Mouse (Mus musculus) hindbrain, postnatal 0 days (tissue): ENCODE data around the gene Pnmt. TPM values are rescaled to one million over a fixed set of nuclear protein-coding genes. Genes with fewer than 3 reads are reported as not detected.
A peak's percentile ranks its signal among the peaks of the same experiment; 100 is the strongest.

ENCODE experiments used
- ATAC-seq: fragments of 200-750 bp; cut with Nextera tagmentation; 2 replicates; pipeline ENCODE4 v1.8.0; 2017; ENCODE audit warnings: mild to moderate bottlenecking, moderate TSS enrichment, moderate library complexity
- DNase-seq: peaks from one replicate; pipeline ENCODE4 v3.0.0-alpha.2; 2015; ENCODE audit warnings: low spot score
- H3K27ac ChIP-seq: fragments of 300-500 bp; sonication (generic); 2 replicates; pipeline ENCODE4 v1.5.1; 2014; ENCODE audit warnings: mild to moderate bottlenecking
- H3K27me3 ChIP-seq: fragments of 300-500 bp; sonication (generic); 2 replicates; pipeline ENCODE4 v1.6.1; 2014; ENCODE audit warnings: low read length, mixed read lengths; ENCODE audit not compliant: insufficient read depth
- H3K36me3 ChIP-seq: fragments of 300-500 bp; sonication (generic); 2 replicates; pipeline ENCODE4 v1.6.1; 2014; ENCODE audit warnings: low read length, mixed read lengths; ENCODE audit not compliant: insufficient read depth
- H3K4me1 ChIP-seq: fragments of 300-500 bp; sonication (generic); 2 replicates; pipeline ENCODE4 v1.6.1; 2014; ENCODE audit warnings: antibody characterized with exemption, low read length, mixed read lengths; ENCODE audit not compliant: insufficient read depth
- H3K4me2 ChIP-seq: fragments of 300-500 bp; sonication (generic); 2 replicates; pipeline ENCODE4 v1.6.1; 2014; ENCODE audit warnings: low read depth, mild to moderate bottlenecking, low read length, moderate library complexity, mixed read lengths
- H3K4me3 ChIP-seq: fragments of 300-500 bp; sonication (generic); 2 replicates; pipeline ENCODE4 v1.5.1; 2014; ENCODE audit warnings: low read length
- H3K9ac ChIP-seq: fragments of 300-500 bp; sonication (generic); replicated peaks from 2 replicates; pipeline ENCODE4 v1.6.1; 2014; ENCODE audit warnings: mild to moderate bottlenecking, low read length, moderate library complexity, mixed read lengths
- H3K9me3 ChIP-seq: fragments of 300-500 bp; sonication (generic); 2 replicates; pipeline ENCODE4 v1.6.1; 2016; ENCODE audit warnings: low read length, mixed read lengths
- CTCF ChIP-seq: IDR thresholded peaks from 2 replicates; pipeline ENCODE4 v1.5.1; 2016; ENCODE audit warnings: antibody characterized with exemption, control low read depth, low read depth
- WGBS: fragments of 180-500 bp; shearing (Covaris S2); extraction: QIAGEN DNeasy Blood & Tissue Kit; methylation state at CpG from one replicate; pipeline ENCODE4 v1.1.7; 2014; 5-methylcytosine and 5-hydroxymethylcytosine counted together
- polyA plus RNA-seq: library from polyadenylated mRNA; unstranded; fragments of >200 nt; fragmentation: Nextera tagmentation; extraction: Ambion mirVana; gene quantifications from 2 replicates; pipeline ENCODE4 v1.2.1, GENCODE M21; 2015
- total RNA-seq: library from RNA; depleted of rRNA; stranded (reverse); fragments of >200 nt; gene quantifications from 2 replicates; pipeline ENCODE4 v1.2.3, GENCODE M21; 2014

The Pnmt gene
- total and polyA plus RNA-seq, 2 experiments from 2014 or later, result 5.4 TPM

- Histone ChIP-seq H3K27ac (no peak overlapping the region), H3K4me1 (no peaks in the 10 kb centered on the region; the same call in 1 of the 2 replicates), H3K9ac (no peak overlapping the region), H3K4me3 (no peak overlapping the region), H3K9me3 (no peaks in the 10 kb centered on the region), H3K36me3 (no peaks in the 10 kb centered on the region), H3K27me3 (peaks cover 5% of the 10 kb centered on the region; the same call in 1 of the 2 replicates), H3K4me2 (no peak overlapping the region)
- peak; percentile 74 for TF ChIP-seq CTCF
- WGBS, result 34% methylated on average over 9 of the region's 9 CpGs
- ATAC-seq, result 0 out of 2 replicates have a peak, but pooled peaks have one; percentile 10
- peak; percentile 77 for DNase-seq
Observed at GRCm38 (mm10) chr11:98389221-98389780, 3.1 kb downstream of the Pnmt start.

- no peak for ATAC-seq
- Histone ChIP-seq H3K9me3 (no peaks in the 10 kb centered on the region), H3K36me3 (no peaks in the 10 kb centered on the region), H3K4me1 (no peaks in the 10 kb centered on the region; the same call in 1 of the 2 replicates), H3K4me3 (no peak overlapping the region), H3K27ac (no peak overlapping the region), H3K27me3 (peaks cover 5% of the 10 kb centered on the region; the same call in 1 of the 2 replicates), H3K9ac (no peak overlapping the region), H3K4me2 (no peak overlapping the region)
- 81% methylated on average over 9 of the region's 12 CpGs for WGBS
- no peak for DNase-seq
- no peak for TF ChIP-seq CTCF
Observed at GRCm38 (mm10) chr11:98390141-98390540, 3.9 kb downstream of the Pnmt start.

- Histone ChIP-seq H3K4me3 (no peak overlapping the region), H3K9ac (no peak overlapping the region), H3K4me1 (no peaks in the 10 kb centered on the region; the same call in 1 of the 2 replicates), H3K4me2 (no peak overlapping the region), H3K36me3 (no peaks in the 10 kb centered on the region), H3K27ac (no peak overlapping the region), H3K9me3 (no peaks in the 10 kb centered on the region), H3K27me3 (peaks cover 4% of the 10 kb centered on the region; the same call in 1 of the 2 replicates)
- no peak for TF ChIP-seq CTCF
- ATAC-seq (no peak), DNase-seq (no peak)
- WGBS, result 25% methylated on average over 7 of the region's 8 CpGs
Observed at GRCm38 (mm10) chr11:98392034-98392433, 5.8 kb downstream of the Pnmt start.

GRCm38 (mm10) chr11:98392645-98393044, 6.4 kb downstream of the Pnmt start:
- 61% methylated on average over 4 of the region's 4 CpGs for WGBS
- H3K4me3 ChIP-seq, result no peak overlapping the region
- no peak for DNase-seq
- TF ChIP-seq CTCF, result no peak
- H3K9ac ChIP-seq, result no peak overlapping the region
- no peak overlapping the region for H3K27ac ChIP-seq
- no peaks in the 10 kb centered on the region; the same call in 1 of the 2 replicates for H3K4me1 ChIP-seq
- H3K36me3 ChIP-seq, result no peaks in the 10 kb centered on the region
- no peaks in the 10 kb centered on the region for H3K9me3 ChIP-seq
- no peak for ATAC-seq
- no peak overlapping the region for H3K4me2 ChIP-seq
- H3K27me3 ChIP-seq, result no peaks in the 10 kb centered on the region

GRCm38 (mm10) chr11:98393317-98393716, 7.1 kb downstream of the Pnmt start:
- Histone ChIP-seq H3K9ac (no peak overlapping the region), H3K4me2 (no peak overlapping the region), H3K36me3 (no peaks in the 10 kb centered on the region), H3K4me1 (no peaks in the 10 kb centered on the region; the same call in 1 of the 2 replicates), H3K27me3 (no peaks in the 10 kb centered on the region), H3K27ac (no peak overlapping the region), H3K9me3 (no peaks in the 10 kb centered on the region), H3K4me3 (no peak overlapping the region)
- no peak for TF ChIP-seq CTCF
- 78% methylated on average over 6 of the region's 6 CpGs for WGBS
- no peak for DNase-seq
- ATAC-seq, result no peak

GRCm38 (mm10) chr11:98394301-98394700, 8.1 kb downstream of the Pnmt start:
- H3K27ac ChIP-seq, result no peak overlapping the region
- no peaks in the 10 kb centered on the region for H3K36me3 ChIP-seq
- DNase-seq, result no peak
- H3K4me3 ChIP-seq, result no peak overlapping the region
- no peak overlapping the region for H3K9ac ChIP-seq
- TF ChIP-seq CTCF, result no peak
- WGBS, result 45% methylated on average over 6 of the region's 6 CpGs
- no peak for ATAC-seq
- H3K4me1 ChIP-seq, result no peaks in the 10 kb centered on the region; the same call in 1 of the 2 replicates
- no peaks in the 10 kb centered on the region for H3K27me3 ChIP-seq
- no peak overlapping the region for H3K4me2 ChIP-seq
- no peaks in the 10 kb centered on the region for H3K9me3 ChIP-seq

- no peak overlapping the region for H3K9ac ChIP-seq
- ATAC-seq, result no peak
- no peaks in the 10 kb centered on the region for H3K27me3 ChIP-seq
- peaks cover 6% of the 10 kb centered on the region for H3K4me1 ChIP-seq
- H3K36me3 ChIP-seq, result no peaks in the 10 kb centered on the region
- no peak for TF ChIP-seq CTCF
- H3K4me3 ChIP-seq, result no peak overlapping the region
- no peaks in the 10 kb centered on the region for H3K9me3 ChIP-seq
- H3K27ac ChIP-seq, result no peak overlapping the region
- 35% methylated on average over 4 of the region's 4 CpGs for WGBS
- no peak overlapping the region for H3K4me2 ChIP-seq
- DNase-seq, result no peak
Observed at GRCm38 (mm10) chr11:98395041-98395440, 8.8 kb downstream of the Pnmt start.
